Mouse (Mus musculus) heart, postnatal 25 days (tissue): ENCODE data around the gene Sp110. TPM values are rescaled to one million over a fixed set of nuclear protein-coding genes. Genes with fewer than 3 reads are reported as not detected.
"Not testable (repeated sequence)": the region's sequence is repeated elsewhere in the genome, so short reads cannot be mapped to it uniquely, and the experiment has no call there.

Experiments
- DNase-seq: peaks from one replicate; pipeline ENCODE4 v3.0.0; 2022; ENCODE audit warnings: low spot score
- intact Hi-C: fragments of 180-260 bp; cut with DNase I; formaldehyde crosslinking; loops from one replicate; pipeline ENCODE4 v1.15.1; 2025
- total RNA-seq, 2 experiments: library from RNA; stranded (reverse); gene quantifications; 2 replicates each; pipeline ENCODE4 v1.2.3; 2021

Gene Sp110
- total RNA-seq: 1 to 10 TPM; 3.0 to 3.5 TPM

- DNase-seq, intact Hi-C loops: not testable (repeated sequence)
Observed at GRCm38 (mm10) chr1:85598271-85599012, at the start of gene Sp110. TSS of gene Sp110 (minus strand) at chr1:85598817.

- DNase-seq, intact Hi-C loops: not testable (repeated sequence)
Observed at GRCm38 (mm10) chr1:85638144-85638543, 39.5 kb upstream of the Sp110 start.

GRCm38 (mm10) chr1:85636936-85637335 is 38.3 kb upstream of the Sp110 start:
- intact Hi-C loops, DNase-seq: not testable (repeated sequence)

DNA sequence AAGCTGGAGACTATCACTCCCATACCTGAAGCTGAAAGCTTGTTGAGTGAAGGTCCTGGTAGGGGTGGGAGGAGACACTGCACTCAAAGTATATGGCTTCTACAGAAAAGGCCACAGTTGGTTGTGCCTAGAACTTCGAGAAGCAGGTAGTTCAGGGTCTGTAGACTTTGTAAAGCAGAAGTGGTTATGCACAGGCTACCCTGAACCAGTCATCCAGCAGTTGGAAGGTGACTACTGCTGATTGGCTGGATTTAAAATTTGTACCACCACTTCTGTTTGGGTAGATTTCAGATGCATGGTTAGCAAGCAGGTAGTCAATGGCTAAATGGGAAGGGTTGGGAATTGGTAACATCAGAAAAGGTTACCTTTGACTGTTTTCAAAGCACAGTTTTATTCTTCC is 20.1 kb upstream of the Sp110 start:
- DNase-seq, intact Hi-C loops: not testable (repeated sequence)

DNA sequence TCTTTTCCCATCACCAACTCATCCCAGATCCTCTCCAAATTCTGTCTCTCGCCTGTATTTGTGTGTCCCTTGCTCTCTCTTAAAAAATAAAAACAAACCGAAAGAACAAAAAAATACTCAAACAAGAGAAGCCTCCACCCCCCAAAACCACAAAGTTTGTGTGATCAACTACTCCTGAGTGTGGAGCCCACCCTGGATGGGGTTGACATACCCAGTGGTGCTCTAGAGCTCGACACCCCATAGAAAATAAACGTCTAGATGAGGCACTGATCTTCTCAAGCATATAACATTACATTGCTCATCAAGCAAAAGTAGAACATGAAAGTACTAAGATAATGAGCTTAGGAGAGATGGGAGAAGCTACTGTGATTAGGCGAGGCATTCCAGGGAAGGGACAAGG is 18.5 kb upstream of the Sp110 start:
- intact Hi-C loops, DNase-seq: not testable (repeated sequence)

DNA sequence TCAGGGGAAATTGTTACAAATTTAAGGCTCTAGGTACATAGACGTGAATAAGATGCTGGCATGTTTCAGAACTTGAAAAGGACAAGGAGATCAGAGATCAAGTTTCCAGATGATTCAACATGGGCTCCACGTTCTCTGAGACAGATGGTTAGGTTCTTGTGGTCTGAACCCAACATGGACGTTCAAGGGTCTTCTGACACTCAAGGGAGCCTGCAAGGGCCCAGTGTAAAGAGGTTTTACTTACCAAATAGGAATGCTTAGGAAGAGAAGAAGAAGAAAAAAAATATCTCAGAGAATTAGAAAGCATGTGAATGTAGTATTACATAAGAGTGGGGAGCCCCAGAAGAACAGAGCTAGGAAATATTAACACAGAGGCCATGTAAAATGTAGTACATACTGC is 17.2 kb upstream of the Sp110 start:
- intact Hi-C loops: not testable (repeated sequence)

DNA sequence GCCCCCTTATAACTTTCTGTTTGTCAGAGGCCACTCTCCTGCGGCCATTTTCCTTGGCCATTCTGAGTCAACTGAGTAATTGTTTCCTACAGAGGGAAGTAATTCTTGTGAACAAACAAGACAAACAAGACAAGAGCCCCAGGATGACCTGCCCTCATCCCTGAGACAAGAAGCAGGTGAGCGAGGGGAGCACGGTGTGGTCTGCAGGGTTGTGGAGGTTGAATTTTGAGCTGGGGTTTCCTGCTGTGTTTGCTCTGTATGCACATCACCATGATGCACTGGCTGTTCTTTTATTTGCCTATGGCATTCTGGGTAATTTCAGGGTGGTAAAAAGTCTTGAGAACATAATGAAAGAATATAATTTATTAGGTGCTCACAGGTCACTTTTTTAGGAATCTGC is 16.5 kb upstream of the Sp110 start:
- DNase-seq: not testable (repeated sequence)

More for the DNA sequence above, 17.2 kb upstream of the Sp110 start:
- not testable (repeated sequence) for DNase-seq

DNA sequence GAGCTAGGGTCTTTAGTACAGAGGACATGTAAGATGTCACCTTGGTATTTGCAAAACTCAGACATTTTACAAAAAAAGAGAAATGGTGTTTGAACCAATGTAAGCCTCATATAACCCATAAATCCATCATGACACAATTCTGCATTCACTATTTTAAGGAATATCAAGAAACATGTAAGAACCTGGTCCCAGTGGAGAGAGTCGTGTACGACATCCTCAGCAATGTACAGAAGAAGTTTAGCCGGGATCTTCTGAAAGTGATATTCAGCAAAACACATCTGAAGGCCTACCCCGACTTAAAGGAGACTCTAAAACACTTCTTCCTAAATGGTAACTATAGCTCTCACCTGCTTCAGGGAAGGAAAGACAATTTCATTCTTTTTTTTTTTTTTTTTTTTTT is 12.0 kb upstream of the Sp110 start:
- intact Hi-C loops, DNase-seq: not testable (repeated sequence)

More for the DNA sequence above, 16.5 kb upstream of the Sp110 start:
- intact Hi-C loops: not testable (repeated sequence)

DNA sequence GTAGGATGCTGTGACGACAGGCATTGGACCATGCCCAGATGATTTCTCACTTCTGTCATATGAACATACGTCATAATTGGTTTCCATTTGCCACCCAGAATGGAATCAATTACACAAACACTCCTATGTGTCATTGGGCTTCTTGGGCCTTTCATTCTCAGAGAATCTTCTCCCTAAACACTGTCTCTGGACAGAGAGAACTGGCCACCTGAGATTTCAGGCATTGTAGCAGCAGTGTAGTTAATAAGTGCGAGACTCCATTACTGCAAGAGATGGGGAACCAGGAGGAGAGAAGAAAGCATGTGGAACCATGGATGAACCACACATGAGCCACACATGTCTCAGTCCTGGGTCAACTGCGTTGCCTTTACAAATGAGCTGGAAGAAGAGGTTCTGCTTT is 9.7 kb upstream of the Sp110 start:
- DNase-seq, intact Hi-C loops: not testable (repeated sequence)

- intact Hi-C loops, DNase-seq: not testable (repeated sequence)
Observed at GRCm38 (mm10) chr1:85604341-85604740, 5.7 kb upstream of the Sp110 start.

DNA sequence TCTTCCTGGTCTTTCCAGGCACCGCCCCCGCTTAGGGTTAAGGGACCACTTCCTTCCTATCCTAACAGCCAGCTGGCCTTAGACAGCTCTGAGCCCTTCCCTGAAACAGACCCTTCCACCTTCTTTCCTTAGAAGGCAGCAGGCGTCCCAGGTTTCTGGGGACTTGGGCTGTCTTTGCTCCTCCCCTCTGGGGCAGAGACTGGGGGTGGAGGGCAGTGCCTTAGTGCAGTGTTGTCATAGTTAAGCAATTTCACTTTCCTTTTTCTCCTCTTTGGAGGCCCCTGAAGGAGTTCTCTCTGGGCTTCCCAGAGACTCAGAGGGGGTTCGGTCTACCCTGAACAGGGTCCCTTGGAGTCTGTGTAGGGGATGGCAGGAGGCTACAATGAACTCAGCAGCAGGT is 2.2 kb upstream of the Sp110 start:
- intact Hi-C loops, DNase-seq: not testable (repeated sequence)

- DNase-seq, intact Hi-C loops: not testable (repeated sequence)
Observed at GRCm38 (mm10) chr1:85600078-85600477, 1.5 kb upstream of the Sp110 start, which contains the start of gene Sp140. TSS of gene Sp140 (plus strand) at chr1:85600378.

DNA sequence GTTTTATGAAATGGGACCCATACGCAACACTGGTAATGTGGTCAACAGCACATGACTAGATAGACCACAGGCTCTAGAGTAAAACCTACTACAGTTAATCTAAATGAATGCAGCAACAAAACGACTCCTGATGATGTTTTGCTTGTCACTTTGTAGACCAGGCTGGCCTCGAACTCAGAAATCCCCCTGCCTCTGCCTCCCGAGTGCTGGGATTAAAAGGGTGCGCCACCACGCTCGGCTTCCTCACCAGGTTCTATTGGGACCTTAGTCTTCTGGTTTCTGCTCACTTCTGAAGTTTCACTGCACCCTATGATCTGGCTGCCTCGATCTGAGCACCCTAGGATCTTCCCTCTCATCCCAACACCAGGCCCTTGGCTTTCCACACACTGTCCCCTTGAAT is 6.1 kb downstream of the Sp110 start:
- DNase-seq, intact Hi-C loops: not testable (repeated sequence)

GRCm38 (mm10) chr1:85588697-85589096 is 9.9 kb downstream of the Sp110 start:
- DNase-seq, intact Hi-C loops: not testable (repeated sequence)

DNA sequence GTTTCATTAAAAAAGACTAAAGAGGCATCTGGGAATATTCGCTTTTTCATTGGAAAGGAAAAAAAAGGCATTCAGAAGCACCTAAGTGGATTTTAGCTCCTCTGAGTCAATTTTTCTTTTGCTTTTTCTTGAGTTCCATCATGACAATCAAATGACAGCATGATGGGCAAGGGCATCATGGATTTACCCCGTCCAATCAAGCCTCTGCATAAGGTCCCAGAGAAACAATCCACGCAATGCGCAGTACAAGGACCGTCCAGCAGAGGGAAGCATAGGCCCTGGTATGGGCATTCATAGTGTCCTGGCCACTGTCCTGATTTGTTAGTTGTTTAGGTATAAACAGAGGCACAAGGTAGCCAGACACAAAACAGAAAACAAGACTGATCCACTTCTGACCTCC is 17.1 kb downstream of the Sp110 start:
- not testable (repeated sequence) for DNase-seq
- intact Hi-C loops: loop anchor here (2.0 kb wide), 1 partner anchor 155 kb away; no protein-coding TSS in a partner anchor

DNA sequence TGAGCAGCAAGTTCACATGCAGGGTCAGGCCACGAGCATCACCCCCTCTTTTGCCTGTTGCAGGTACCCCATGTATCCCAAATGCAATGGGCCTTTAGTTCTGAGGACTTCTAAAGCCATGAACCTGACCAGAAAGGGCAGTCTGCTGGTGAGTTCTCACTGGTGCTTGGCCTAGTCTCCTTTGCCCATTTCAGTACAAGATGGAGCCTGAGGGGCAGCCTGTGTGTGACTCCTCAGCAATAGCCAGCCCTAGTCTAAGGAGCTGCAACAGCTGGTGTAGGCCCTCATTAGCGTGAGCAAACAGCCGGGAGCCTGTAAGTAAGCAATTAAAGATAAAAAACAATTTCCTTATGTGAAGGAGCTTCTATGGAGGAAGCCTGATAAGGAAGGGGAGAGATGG is 18.0 kb downstream of the Sp110 start:
- not testable (repeated sequence) for DNase-seq
- intact Hi-C loops: loop anchor here (2.0 kb wide), 1 partner anchor 156 kb away; no protein-coding TSS in a partner anchor

GRCm38 (mm10) chr1:85580148-85580534 is 18.5 kb downstream of the Sp110 start:
- intact Hi-C loops: loop anchor here (2.0 kb wide), 1 partner anchor 157 kb away; no protein-coding TSS in a partner anchor
- DNase-seq: not testable (repeated sequence)

DNA sequence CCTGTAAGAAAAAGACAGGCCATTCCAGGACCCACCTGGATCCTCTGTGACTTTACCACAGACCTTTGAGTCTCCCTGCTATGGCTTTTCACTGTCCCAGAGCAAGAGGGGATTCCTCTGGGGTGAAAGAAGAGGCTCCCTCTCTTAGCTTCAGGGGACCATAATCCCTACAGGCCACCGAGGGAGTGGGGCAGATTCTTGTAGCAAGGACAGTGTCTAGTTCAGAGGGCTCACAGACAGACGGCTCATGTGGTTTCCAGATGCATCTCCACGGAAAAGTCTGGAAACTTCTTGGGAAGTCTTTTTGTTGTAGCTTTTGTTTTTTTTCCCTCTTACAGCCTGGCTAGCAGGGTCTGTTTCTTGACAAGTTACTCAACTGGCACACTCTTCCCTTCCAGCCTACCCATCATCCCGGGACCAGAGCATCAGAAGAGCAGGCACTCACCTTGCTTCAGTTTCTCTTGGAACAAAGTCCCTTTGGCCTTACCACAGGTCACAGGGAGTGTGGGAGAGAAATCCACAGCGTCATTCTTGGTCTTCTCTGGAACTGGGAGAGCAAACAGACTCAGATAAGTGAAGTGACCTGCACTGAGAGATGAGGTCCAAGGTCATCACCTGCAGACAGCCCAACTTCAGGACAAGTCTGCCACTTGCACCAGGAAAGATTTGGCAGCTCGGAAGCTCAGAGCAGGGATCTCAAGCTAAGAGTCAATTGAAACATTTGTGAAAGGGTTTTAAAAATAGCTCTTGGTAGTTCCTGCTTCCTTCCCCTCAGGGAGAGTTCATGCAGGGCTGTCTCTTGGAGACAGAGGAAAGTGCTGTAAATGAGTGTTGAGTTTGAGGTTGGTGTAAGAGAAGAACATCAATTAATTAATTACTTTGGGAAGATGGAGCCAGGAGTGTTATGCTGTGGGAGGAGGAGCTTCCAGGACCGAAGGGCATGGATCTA is 19.1 kb downstream of the Sp110 start:
- DNase-seq: not testable (repeated sequence)
- intact Hi-C loops: loop anchor here (2.0 kb wide), 1 partner anchor 157 kb away; no protein-coding TSS in a partner anchor

DNA sequence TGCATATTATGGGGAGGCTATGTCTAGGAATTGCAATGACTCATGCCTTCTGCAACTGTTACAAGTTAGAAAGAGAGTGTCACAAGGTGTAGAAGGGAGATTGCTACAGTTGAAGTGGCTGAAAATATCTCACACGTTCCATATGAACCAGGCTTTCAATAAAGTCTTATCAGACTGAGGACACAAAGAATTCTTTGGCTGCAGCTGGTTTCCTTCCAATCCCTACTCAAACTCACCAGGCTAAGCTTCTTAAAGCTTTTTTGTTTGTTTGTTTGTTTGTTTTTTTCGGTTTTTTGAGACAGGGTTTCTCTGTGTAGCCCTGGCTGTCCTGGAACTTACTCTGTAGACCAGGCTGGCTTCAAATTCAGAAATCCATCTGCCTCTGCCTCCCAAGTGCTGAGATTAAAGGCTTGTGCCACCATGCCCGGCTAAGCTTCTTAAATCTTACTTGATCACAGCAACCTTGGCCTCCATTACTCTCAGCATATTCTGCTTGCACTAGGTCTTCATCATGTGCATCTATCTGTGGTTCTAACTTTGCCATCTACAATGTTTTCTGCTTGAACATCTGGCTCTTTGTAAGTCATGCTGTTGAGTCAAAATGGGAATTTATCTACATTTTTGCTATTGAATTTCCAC is 20.1 kb downstream of the Sp110 start:
- intact Hi-C loops, DNase-seq: not testable (repeated sequence)

DNA sequence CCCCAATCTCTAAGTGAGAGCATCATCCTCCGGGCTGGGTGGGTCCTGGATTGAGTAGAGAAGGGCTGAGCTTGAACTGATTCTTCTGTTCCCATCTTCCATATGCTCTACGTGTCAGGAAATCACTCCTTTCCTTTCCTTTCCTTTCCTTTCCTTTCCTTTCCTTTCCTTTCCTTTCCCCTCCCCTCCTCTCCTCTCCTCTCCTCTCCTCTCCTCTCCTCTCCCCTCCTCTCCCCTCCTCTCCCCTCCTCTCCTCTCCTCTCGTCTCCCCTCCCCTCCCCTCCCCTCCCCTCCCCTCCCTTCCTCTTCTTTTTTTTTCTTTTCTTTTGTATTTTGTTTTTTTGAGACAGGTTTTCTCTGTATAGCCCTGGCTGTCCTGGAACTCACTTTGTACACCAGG is 23.2 kb downstream of the Sp110 start, which contains the start of gene G530012D18Rik:
Gene G530012D18Rik, plus strand, starts transcription at position 301 of the 400 bp plus-strand sequence.
- intact Hi-C loops: not testable (repeated sequence)

More for the DNA sequence above, 23.2 kb downstream of the Sp110 start, which contains the start of gene G530012D18Rik:
- DNase-seq: not testable (repeated sequence)
